Mouse (Mus musculus) liver, embryonic 13.5 days (tissue): ENCODE data around the gene Dusp27. TPM values are rescaled to one million over a fixed set of nuclear protein-coding genes. Genes with fewer than 3 reads are reported as not detected.
A peak's percentile ranks its signal among the peaks of the same experiment; 100 is the strongest.

ENCODE experiments used
- ATAC-seq: fragments of 200-750 bp; cut with Nextera tagmentation; 2 replicates; pipeline ENCODE4 v1.8.0; 2017; ENCODE audit warnings: low read depth, mild to moderate bottlenecking, moderate number of reproducible peaks, moderate library complexity
- DNase-seq: peaks from one replicate; pipeline ENCODE4 v3.0.0; 2022
- H3K27ac ChIP-seq: fragments of 300-500 bp; sonication (generic); 2 replicates; pipeline ENCODE4 v1.5.1; 2015; ENCODE audit warnings: moderate library complexity, mild to moderate bottlenecking, inconsistent platforms
- H3K27me3 ChIP-seq: fragments of 300-500 bp; sonication (generic); 2 replicates; pipeline ENCODE4 v1.6.1; 2015; ENCODE audit warnings: mild to moderate bottlenecking, inconsistent platforms
- H3K36me3 ChIP-seq: fragments of 300-500 bp; sonication (generic); 2 replicates; pipeline ENCODE4 v1.6.1; 2015; ENCODE audit warnings: mild to moderate bottlenecking, inconsistent platforms
- H3K4me1 ChIP-seq: fragments of 300-500 bp; sonication (generic); replicated peaks from 2 replicates; pipeline ENCODE4 v1.6.1; 2015; ENCODE audit warnings: inconsistent platforms
- H3K4me2 ChIP-seq: fragments of 300-500 bp; sonication (generic); 2 replicates; pipeline ENCODE4 v1.6.1; 2015; ENCODE audit warnings: inconsistent platforms, mild to moderate bottlenecking, moderate library complexity
- H3K4me3 ChIP-seq: fragments of 300-500 bp; sonication (generic); replicated peaks from 2 replicates; pipeline ENCODE4 v1.5.1; 2015; ENCODE audit warnings: mild to moderate bottlenecking, inconsistent platforms
- H3K9ac ChIP-seq: fragments of 300-500 bp; sonication (generic); 2 replicates; pipeline ENCODE4 v1.6.1; 2015; ENCODE audit warnings: mild to moderate bottlenecking, inconsistent platforms
- H3K9me3 ChIP-seq: fragments of 300-500 bp; sonication (generic); replicated peaks from 2 replicates; pipeline ENCODE4 v1.6.1; 2016; ENCODE audit warnings: inconsistent platforms
- WGBS: fragments of 180-500 bp; shearing (Covaris S2); methylation state at CpG from one replicate; pipeline ENCODE4 v1.1.7; 2015; ENCODE audit not compliant: insufficient replicate concordance; 5-methylcytosine and 5-hydroxymethylcytosine counted together
- polyA plus RNA-seq: library from polyadenylated mRNA; unstranded; fragments of >200 nt; fragmentation: Nextera tagmentation; extraction: Ambion mirVana; gene quantifications from 2 replicates; pipeline ENCODE4 v1.2.1, GENCODE M21; 2015

Gene Dusp27
- polyA plus RNA-seq, 1 experiment from 2014 or later, result 0.16 TPM

GRCm38 (mm10) chr1:166124932-166125593, 2.7 kb downstream of the Dusp27 start:
- peak overlapping the region; percentile 39; the same call in 1 of the 2 replicates for H3K27ac ChIP-seq
- H3K4me3 ChIP-seq, result no peak overlapping the region
- no peak overlapping the region for H3K9ac ChIP-seq
- H3K4me1 ChIP-seq, result peaks cover 22% of the 10 kb centered on the region
- 33% methylated on average over 8 of the region's 8 CpGs for WGBS
- no peaks in the 10 kb centered on the region; the same call in 1 of the 2 replicates for H3K9me3 ChIP-seq
- H3K36me3 ChIP-seq, result no peaks in the 10 kb centered on the region
- no peak overlapping the region for H3K4me2 ChIP-seq
- no peak for DNase-seq
- no peaks in the 10 kb centered on the region for H3K27me3 ChIP-seq
- ATAC-seq, result peak; percentile 89

GRCm38 (mm10) chr1:166123751-166124150, 4.0 kb downstream of the Dusp27 start:
- Histone ChIP-seq H3K4me3 (no peak overlapping the region), H3K4me1 (peaks cover 22% of the 10 kb centered on the region), H3K4me2 (no peak overlapping the region), H3K36me3 (no peaks in the 10 kb centered on the region), H3K9me3 (no peaks in the 10 kb centered on the region; the same call in 1 of the 2 replicates), H3K27me3 (no peaks in the 10 kb centered on the region), H3K27ac (no peak overlapping the region), H3K9ac (no peak overlapping the region)
- DNase-seq, result no peak
- no peak for ATAC-seq
- 91% methylated on average over 8 of the region's 8 CpGs for WGBS

DNA sequence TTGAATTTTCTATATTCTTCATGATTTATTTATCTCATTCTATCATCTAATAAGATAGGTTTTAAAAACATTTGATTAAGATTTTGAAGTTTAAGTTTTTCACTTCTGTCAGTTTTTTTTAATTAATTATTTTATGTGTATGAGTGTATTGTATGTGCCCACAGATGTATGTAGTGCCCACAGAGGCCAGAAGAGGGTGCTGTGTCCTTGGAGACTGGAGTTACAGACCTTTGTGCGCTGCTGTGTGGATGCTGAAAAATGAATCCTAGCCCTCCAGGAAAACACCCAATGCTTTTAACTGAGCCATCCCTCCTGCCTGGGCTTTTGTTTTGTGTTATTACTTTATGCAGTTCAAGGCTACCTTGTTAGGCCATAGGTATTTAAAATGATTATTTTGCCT, 4.7 kb downstream of the Dusp27 start:
- H3K36me3 ChIP-seq, result no peaks in the 10 kb centered on the region
- H3K9me3 ChIP-seq, result no peaks in the 10 kb centered on the region; the same call in 1 of the 2 replicates
- H3K27me3 ChIP-seq, result no peaks in the 10 kb centered on the region
- H3K4me3 ChIP-seq, result no peak overlapping the region
- H3K4me2 ChIP-seq, result no peak overlapping the region
- ATAC-seq (no peak), DNase-seq (no peak)
- no peak overlapping the region for H3K27ac ChIP-seq
- no peak overlapping the region for H3K9ac ChIP-seq
- H3K4me1 ChIP-seq, result peaks cover 22% of the 10 kb centered on the region
- WGBS, result 92% methylated on average over 1 of the region's 1 CpGs

GRCm38 (mm10) chr1:166122114-166122513, 5.6 kb downstream of the Dusp27 start:
- H3K4me3 ChIP-seq, result no peak overlapping the region
- no peaks in the 10 kb centered on the region for H3K27me3 ChIP-seq
- H3K4me1 ChIP-seq, result peaks cover 15% of the 10 kb centered on the region
- DNase-seq (no peak), ATAC-seq (no peak)
- no peak overlapping the region for H3K27ac ChIP-seq
- H3K9me3 ChIP-seq, result no peaks in the 10 kb centered on the region; the same call in 1 of the 2 replicates
- no peak overlapping the region for H3K9ac ChIP-seq
- no peaks in the 10 kb centered on the region for H3K36me3 ChIP-seq
- WGBS, result 72% methylated on average over 7 of the region's 7 CpGs
- H3K4me2 ChIP-seq, result no peak overlapping the region

DNA sequence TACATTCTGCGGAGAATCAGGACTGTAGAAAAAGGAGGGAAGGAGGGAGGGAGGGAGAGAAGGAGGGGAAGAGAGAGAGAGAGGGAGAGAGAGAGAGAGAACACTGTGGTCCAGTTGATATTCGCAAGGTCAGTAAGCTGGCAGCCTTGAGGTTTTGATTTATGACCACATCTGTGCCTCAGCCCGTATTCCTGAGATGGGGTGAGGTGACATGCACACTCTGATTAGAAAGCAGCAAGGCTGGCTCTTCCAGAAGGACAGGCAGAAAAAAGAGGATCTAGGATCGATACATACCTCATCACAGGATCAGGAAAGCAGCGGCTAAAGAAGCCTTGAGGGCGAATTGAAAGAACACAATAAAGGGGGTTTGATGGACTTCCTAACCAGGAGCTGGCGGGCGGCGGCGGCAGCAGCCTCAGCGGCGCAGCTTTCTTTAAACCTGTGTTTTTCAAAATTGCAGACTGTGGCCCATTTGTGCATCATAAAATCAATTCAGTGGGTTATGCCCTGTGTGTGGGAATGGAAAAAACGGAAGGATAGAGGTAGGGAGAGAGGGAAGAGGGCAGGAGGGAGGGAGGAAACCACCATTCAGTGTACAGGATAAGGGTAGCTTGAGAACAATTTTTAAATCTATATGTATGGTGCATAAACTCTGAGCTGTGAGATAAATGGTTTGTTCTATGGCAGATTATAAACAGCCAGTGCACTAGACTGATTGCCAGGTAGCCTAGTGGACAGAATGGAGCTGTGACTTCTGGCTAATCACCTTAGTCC, 9.7 kb downstream of the Dusp27 start:
- DNase-seq (no peak), ATAC-seq (no peak)
- no peak overlapping the region for H3K9ac ChIP-seq
- H3K4me3 ChIP-seq, result no peak overlapping the region
- H3K27ac ChIP-seq, result no peak overlapping the region
- no peaks in the 10 kb centered on the region for H3K4me1 ChIP-seq
- no peaks in the 10 kb centered on the region for H3K36me3 ChIP-seq
- no peak overlapping the region for H3K4me2 ChIP-seq
- no peaks in the 10 kb centered on the region; the same call in 1 of the 2 replicates for H3K9me3 ChIP-seq
- no peaks in the 10 kb centered on the region for H3K27me3 ChIP-seq
- 72% methylated on average over 13 of the region's 13 CpGs for WGBS

- H3K9ac ChIP-seq, result no peak overlapping the region
- H3K27me3 ChIP-seq, result no peaks in the 10 kb centered on the region
- H3K4me2 ChIP-seq, result no peak overlapping the region
- DNase-seq (no peak), ATAC-seq (no peak)
- H3K9me3 ChIP-seq, result no peaks in the 10 kb centered on the region
- H3K4me3 ChIP-seq, result no peak overlapping the region
- H3K27ac ChIP-seq, result no peak overlapping the region
- H3K4me1 ChIP-seq, result peaks cover 1% of the 10 kb centered on the region; the same call in 1 of the 2 replicates
- no peaks in the 10 kb centered on the region for H3K36me3 ChIP-seq
- 48% methylated on average over 4 of the region's 4 CpGs for WGBS
These were observed 12.0 kb downstream of the Dusp27 start for GRCm38 (mm10) chr1:166115719-166116118.

DNA sequence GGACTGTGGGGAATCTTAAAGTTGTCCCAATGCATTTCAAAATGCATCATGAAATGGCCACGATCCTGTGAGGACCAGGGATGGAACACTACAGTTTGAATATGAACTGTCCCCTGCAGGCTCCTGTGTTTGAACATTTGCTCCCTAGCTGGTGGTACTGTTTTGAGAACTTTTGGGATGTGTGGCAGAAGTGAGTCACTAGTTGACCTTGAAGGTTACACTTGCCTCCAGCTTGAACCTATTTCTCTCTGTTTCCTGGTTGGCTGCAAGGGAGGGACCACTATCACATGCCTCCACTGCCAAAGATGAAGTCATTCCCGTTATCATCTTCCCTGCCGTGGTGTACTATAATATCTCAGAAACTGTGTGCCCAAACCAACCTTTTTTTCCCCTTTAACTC, 12.7 kb downstream of the Dusp27 start:
- H3K9me3 ChIP-seq, result no peaks in the 10 kb centered on the region
- DNase-seq (no peak), ATAC-seq (no peak)
- H3K27me3 ChIP-seq, result no peaks in the 10 kb centered on the region
- no peaks in the 10 kb centered on the region for H3K36me3 ChIP-seq
- no peak overlapping the region for H3K4me2 ChIP-seq
- H3K4me1 ChIP-seq, result peaks cover 6% of the 10 kb centered on the region; the same call in 1 of the 2 replicates
- no peak overlapping the region for H3K9ac ChIP-seq
- H3K27ac ChIP-seq, result no peak overlapping the region
- H3K4me3 ChIP-seq, result no peak overlapping the region
- WGBS, result 55% methylated on average over 3 of the region's 3 CpGs

GRCm38 (mm10) chr1:166105464-166105863, 22.3 kb downstream of the Dusp27 start:
- 46% methylated on average over 6 of the region's 6 CpGs for WGBS
- DNase-seq (no peak), ATAC-seq (no peak)
- Histone ChIP-seq H3K27ac (no peak overlapping the region), H3K27me3 (no peaks in the 10 kb centered on the region), H3K4me3 (no peak overlapping the region), H3K4me2 (no peak overlapping the region), H3K9me3 (no peaks in the 10 kb centered on the region), H3K36me3 (no peaks in the 10 kb centered on the region), H3K9ac (no peak overlapping the region), H3K4me1 (peaks cover 25% of the 10 kb centered on the region)

GRCm38 (mm10) chr1:166104858-166105257, 22.9 kb downstream of the Dusp27 start:
- H3K27me3 ChIP-seq, result no peaks in the 10 kb centered on the region
- DNase-seq, result peak; percentile 9
- H3K4me3 ChIP-seq, result no peak overlapping the region
- no peaks in the 10 kb centered on the region for H3K36me3 ChIP-seq
- 43% methylated on average over 3 of the region's 3 CpGs for WGBS
- H3K4me2 ChIP-seq, result no peak overlapping the region
- H3K9ac ChIP-seq, result no peak overlapping the region
- peaks cover 23% of the 10 kb centered on the region for H3K4me1 ChIP-seq
- no peaks in the 10 kb centered on the region for H3K9me3 ChIP-seq
- ATAC-seq, result peak; percentile 78
- no peak overlapping the region for H3K27ac ChIP-seq

DNA sequence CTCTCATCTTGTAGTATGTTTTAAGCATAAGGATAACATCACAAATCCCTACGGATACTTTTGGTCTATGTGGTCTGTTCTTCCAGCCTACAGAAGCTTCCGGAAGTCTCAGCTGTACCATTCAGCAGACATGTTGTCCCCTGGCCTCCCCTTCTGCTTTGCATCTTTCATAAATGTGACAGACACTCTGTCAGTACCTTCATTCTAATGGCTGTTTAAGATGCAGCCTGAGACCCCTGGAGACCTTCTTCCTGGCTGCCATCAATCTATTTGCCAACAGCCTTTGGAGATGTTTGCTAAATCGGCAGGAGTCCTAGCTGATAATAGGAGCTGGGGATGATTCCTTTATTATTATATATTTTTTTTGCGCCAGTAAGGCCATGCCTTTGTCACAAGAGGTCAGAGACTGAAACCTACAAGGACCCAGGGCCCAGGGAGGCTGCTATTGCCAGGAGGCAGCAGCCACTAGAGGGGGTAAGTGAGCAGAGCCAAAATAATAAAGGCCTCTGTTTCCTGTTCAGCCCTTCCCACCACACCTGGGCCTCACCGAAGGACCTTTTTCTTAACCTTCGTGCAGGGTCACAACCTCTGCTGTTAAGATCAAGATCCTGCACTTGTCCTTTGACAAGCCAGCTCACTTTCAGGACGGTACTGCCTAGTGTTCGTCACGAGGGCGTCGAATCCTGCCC, 24.7 kb downstream of the Dusp27 start:
- Histone ChIP-seq H3K9me3 (no peaks in the 10 kb centered on the region), H3K27me3 (no peaks in the 10 kb centered on the region), H3K9ac (no peak overlapping the region), H3K36me3 (no peaks in the 10 kb centered on the region), H3K27ac (no peak overlapping the region), H3K4me2 (no peak overlapping the region), H3K4me3 (no peak overlapping the region), H3K4me1 (peaks cover 23% of the 10 kb centered on the region)
- no peak for DNase-seq
- ATAC-seq, result no peak
- WGBS, result 60% methylated on average over 11 of the region's 11 CpGs

DNA sequence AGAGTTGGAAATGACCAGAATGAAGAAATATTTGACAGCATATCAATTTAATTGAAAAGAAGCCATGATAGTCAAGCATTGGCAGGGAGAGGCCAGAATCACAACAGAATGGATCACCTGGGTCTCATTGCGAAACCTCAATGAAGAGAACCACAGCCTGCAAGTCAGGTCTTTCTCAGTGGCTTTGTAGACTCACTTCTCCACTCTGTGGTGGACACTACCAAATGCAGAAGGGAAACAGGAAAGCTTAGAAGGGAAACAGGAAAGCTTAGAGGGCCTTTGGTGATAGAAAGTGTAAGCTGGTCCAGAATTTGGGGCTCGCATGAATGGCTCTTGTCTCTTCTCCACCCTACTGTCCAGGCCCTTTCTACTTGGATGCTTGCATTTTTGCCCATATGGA, 29.6 kb downstream of the Dusp27 start:
- Histone ChIP-seq H3K9ac (no peak overlapping the region), H3K4me3 (no peak overlapping the region), H3K36me3 (no peaks in the 10 kb centered on the region), H3K9me3 (no peaks in the 10 kb centered on the region), H3K27me3 (no peaks in the 10 kb centered on the region), H3K27ac (no peak overlapping the region), H3K4me1 (no peaks in the 10 kb centered on the region), H3K4me2 (no peak overlapping the region)
- 76% methylated on average over 2 of the region's 2 CpGs for WGBS
- DNase-seq, result no peak
- ATAC-seq, result no peak
